Mouse (Mus musculus): ENCODE data around the gene Fndc8. TPM values are rescaled to one million over a fixed set of nuclear protein-coding genes. Genes with fewer than 3 reads are reported as not detected.

The Fndc8 gene
- polyA plus RNA-seq, 1 experiment from 2014 or later, result 0.51 TPM

DNA sequence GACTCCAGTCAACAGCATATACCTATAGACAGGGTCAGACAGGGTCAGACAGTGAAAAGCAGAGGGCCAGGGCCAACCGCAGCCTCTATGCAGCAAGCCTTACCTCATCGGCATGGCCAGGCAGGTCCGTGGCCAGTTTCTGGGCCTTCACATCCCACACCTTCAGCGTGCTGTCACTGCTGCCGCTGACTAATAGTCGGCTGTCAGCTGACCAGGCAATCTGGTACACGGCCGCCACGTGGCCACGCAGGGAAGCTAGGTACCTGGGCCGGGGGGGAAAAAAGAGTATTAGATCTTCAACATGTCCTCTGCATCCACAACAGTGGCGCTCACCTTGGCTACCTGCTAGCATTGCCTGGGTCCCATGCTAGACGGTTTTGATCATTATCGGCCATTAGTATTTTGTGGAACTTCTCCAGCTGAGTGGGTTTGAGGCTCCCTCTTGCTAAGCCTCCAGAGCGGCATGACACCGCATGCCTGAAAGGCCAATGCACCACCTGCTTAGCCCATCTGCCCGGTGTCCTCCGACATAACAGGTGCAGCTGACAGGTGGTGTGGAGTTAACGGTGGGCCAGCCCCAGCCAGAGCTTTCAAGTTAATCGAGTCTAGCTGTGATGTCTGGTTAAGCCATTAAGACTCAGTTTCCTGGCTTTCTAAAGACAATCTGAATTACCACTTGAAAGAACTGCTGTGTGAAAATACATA is 9.8 kb downstream of the Fndc8 start:
- peaks cover 45% of the 10 kb centered on the region for H3K36me3 ChIP-seq (ENCODE audit: control insufficient read depth, insufficient read depth, low read length)
- no peaks in the 10 kb centered on the region for H3K27me3 ChIP-seq (replicated peaks; ENCODE audit: control insufficient read depth, insufficient read depth, low read length)
- H3K9ac ChIP-seq (ENCODE audit: low read depth, low read length), result no peak overlapping the region
- no peak overlapping the region for H3K4me3 ChIP-seq (ENCODE audit: low read length)
- no peak; the same call in 1 of the 2 replicates for ATAC-seq
- no peaks in the 10 kb centered on the region for H3K4me1 ChIP-seq (ENCODE audit: control insufficient read depth, insufficient read depth, low read depth, low read length)
- 88% methylated on average over 20 of the region's 20 CpGs for whole genome bisulfite sequencing
- H3K27ac ChIP-seq (ENCODE audit: low read depth, low read length), result no peak overlapping the region
- H3K9me3 ChIP-seq (ENCODE audit: control insufficient read depth, low read length), result no peaks in the 10 kb centered on the region
- no peak overlapping the region for H3K4me2 ChIP-seq (ENCODE audit: low read length)

GRCm38 (mm10) chr11:82904952-82905351 is 13.0 kb downstream of the Fndc8 start:
- H3K27ac ChIP-seq (ENCODE audit: low read depth, low read length), result no peak overlapping the region
- no peaks in the 10 kb centered on the region for H3K9me3 ChIP-seq (ENCODE audit: control insufficient read depth, low read length)
- H3K4me3 ChIP-seq (ENCODE audit: low read length), result no peak overlapping the region
- peaks cover 8% of the 10 kb centered on the region for H3K4me1 ChIP-seq (ENCODE audit: control insufficient read depth, insufficient read depth, low read depth, low read length)
- ATAC-seq, result no peak
- no peak overlapping the region for H3K4me2 ChIP-seq (ENCODE audit: low read length)
- H3K27me3 ChIP-seq (replicated peaks; ENCODE audit: control insufficient read depth, insufficient read depth, low read length), result no peaks in the 10 kb centered on the region
- peaks cover 38% of the 10 kb centered on the region for H3K36me3 ChIP-seq (ENCODE audit: control insufficient read depth, insufficient read depth, low read length)
- WGBS, result 68% methylated on average over 8 of the region's 8 CpGs
- H3K9ac ChIP-seq (ENCODE audit: low read depth, low read length), result no peak overlapping the region

- ATAC-seq, result no peak
- H3K27me3 ChIP-seq (replicated peaks; ENCODE audit: control insufficient read depth, insufficient read depth, low read length), result peaks cover 2% of the 10 kb centered on the region
- no peak overlapping the region for H3K4me2 ChIP-seq (ENCODE audit: low read length)
- H3K9me3 ChIP-seq (ENCODE audit: control insufficient read depth, low read length), result no peaks in the 10 kb centered on the region
- peaks cover 8% of the 10 kb centered on the region for H3K4me1 ChIP-seq (ENCODE audit: control insufficient read depth, insufficient read depth, low read depth, low read length)
- 95% methylated on average over 5 of the region's 5 CpGs for WGBS
- peaks cover 30% of the 10 kb centered on the region for H3K36me3 ChIP-seq (ENCODE audit: control insufficient read depth, insufficient read depth, low read length)
- no peak overlapping the region for H3K4me3 ChIP-seq (ENCODE audit: low read length)
- H3K27ac ChIP-seq (ENCODE audit: low read depth, low read length), result no peak overlapping the region
- no peak overlapping the region for H3K9ac ChIP-seq (ENCODE audit: low read depth, low read length)
Observed at GRCm38 (mm10) chr11:82905816-82906215, 13.9 kb downstream of the Fndc8 start.

DNA sequence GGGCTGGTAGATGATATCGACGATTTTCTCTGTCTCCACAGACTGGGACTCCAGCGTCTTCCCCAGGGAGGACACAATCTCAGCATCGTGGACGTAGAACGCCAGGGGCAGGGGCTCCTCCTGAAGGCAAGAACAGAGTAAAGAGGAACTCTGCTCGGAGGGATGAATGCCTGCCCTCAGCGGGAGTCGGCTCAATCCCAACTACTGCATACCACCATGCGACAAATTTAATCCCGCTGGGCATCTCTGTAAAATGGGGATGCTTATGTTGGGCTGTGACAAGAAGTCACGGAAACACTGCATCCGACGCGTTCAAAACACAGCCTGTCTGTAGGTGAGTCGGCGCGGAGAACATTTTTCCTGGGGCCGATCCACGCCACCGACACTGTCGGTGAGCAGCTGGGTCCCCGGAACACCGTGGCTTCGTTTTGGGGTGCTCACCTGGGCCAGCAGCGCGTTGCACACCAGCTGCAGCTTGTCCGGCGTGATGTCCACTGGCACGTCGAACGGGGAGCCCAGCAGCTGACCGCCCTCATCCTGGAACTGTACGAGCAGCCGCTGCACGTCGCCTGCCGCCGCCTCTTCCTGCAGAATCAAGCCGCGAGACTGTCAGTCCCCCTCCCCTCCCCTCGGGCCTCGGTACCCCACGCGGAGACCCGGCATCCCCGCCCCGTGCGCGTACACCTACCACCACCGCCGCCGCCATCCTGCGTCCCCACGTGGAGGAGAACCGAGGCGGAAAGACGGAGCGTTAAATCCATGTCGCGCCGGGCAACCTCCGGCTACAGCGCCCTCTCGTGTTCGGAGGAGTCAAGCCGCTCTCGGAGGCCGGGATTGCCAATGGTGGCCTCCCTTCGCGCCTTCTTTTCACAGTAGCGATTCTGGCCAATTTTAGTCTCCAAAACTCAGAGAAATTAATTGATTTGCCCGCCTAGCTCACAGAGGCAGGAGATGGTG is 16.0 kb downstream of the Fndc8 start, which contains the start of gene Nle1:
Nle1 (minus strand) TSS at position 761 of the 957 bp plus-strand sequence.
- Histone ChIP-seq H3K4me2 (ENCODE audit: low read length) (peak within 1 kb of the TSS; percentile 63), H3K27me3 (replicated peaks; ENCODE audit: control insufficient read depth, insufficient read depth, low read length) (peaks cover 3% of the 10 kb centered on the region), H3K9ac (ENCODE audit: low read depth, low read length) (peak within 1 kb of the TSS; percentile 81), H3K4me3 (ENCODE audit: low read length) (peak within 1 kb of the TSS; percentile 67), H3K4me1 (ENCODE audit: control insufficient read depth, insufficient read depth, low read depth, low read length) (peaks cover 8% of the 10 kb centered on the region), H3K36me3 (ENCODE audit: control insufficient read depth, insufficient read depth, low read length) (peaks cover 18% of the 10 kb centered on the region), H3K27ac (ENCODE audit: low read depth, low read length) (peak within 1 kb of the TSS; percentile 37; the same call in 1 of the 2 replicates), H3K9me3 (ENCODE audit: control insufficient read depth, low read length) (no peaks in the 10 kb centered on the region)
- peak; percentile 88 for ATAC-seq
- WGBS, result 1% methylated on average over 71 of the region's 73 CpGs

GRCm38 (mm10) chr11:82908608-82908989 is 16.7 kb downstream of the Fndc8 start:
- Histone ChIP-seq H3K9me3 (ENCODE audit: control insufficient read depth, low read length) (no peaks in the 10 kb centered on the region), H3K27ac (ENCODE audit: low read depth, low read length) (no peak overlapping the region), H3K4me2 (ENCODE audit: low read length) (peak overlapping the region; percentile 40), H3K36me3 (ENCODE audit: control insufficient read depth, insufficient read depth, low read length) (peaks cover 17% of the 10 kb centered on the region), H3K9ac (ENCODE audit: low read depth, low read length) (no peak overlapping the region), H3K4me3 (ENCODE audit: low read length) (peak overlapping the region; percentile 67; the same call in 1 of the 2 replicates), H3K4me1 (ENCODE audit: control insufficient read depth, insufficient read depth, low read depth, low read length) (peaks cover 8% of the 10 kb centered on the region), H3K27me3 (replicated peaks; ENCODE audit: control insufficient read depth, insufficient read depth, low read length) (peaks cover 3% of the 10 kb centered on the region)
- 77% methylated on average over 3 of the region's 10 CpGs for WGBS
- ATAC-seq, result no peak

- H3K4me1 ChIP-seq (ENCODE audit: control insufficient read depth, insufficient read depth, low read depth, low read length), result peaks cover 8% of the 10 kb centered on the region
- no peak for ATAC-seq
- H3K27ac ChIP-seq (ENCODE audit: low read depth, low read length), result no peak within 1 kb of the TSS
- no peak within 1 kb of the TSS for H3K4me2 ChIP-seq (ENCODE audit: low read length)
- no peak within 1 kb of the TSS for H3K4me3 ChIP-seq (ENCODE audit: low read length)
- H3K9me3 ChIP-seq (ENCODE audit: control insufficient read depth, low read length), result no peaks in the 10 kb centered on the region
- H3K27me3 ChIP-seq (replicated peaks; ENCODE audit: control insufficient read depth, insufficient read depth, low read length), result peaks cover 6% of the 10 kb centered on the region
- peaks cover 7% of the 10 kb centered on the region for H3K36me3 ChIP-seq (ENCODE audit: control insufficient read depth, insufficient read depth, low read length)
- no peak within 1 kb of the TSS; the same call in 1 of the 2 replicates for H3K9ac ChIP-seq (ENCODE audit: low read depth, low read length)
- 88% methylated on average over 4 of the region's 4 CpGs for WGBS
Observed at GRCm38 (mm10) chr11:82910250-82910649, 18.3 kb downstream of the Fndc8 start, which contains the start of gene Unc45b. Gene Unc45b, plus strand, starts transcription at chr11:82910550.

DNA sequence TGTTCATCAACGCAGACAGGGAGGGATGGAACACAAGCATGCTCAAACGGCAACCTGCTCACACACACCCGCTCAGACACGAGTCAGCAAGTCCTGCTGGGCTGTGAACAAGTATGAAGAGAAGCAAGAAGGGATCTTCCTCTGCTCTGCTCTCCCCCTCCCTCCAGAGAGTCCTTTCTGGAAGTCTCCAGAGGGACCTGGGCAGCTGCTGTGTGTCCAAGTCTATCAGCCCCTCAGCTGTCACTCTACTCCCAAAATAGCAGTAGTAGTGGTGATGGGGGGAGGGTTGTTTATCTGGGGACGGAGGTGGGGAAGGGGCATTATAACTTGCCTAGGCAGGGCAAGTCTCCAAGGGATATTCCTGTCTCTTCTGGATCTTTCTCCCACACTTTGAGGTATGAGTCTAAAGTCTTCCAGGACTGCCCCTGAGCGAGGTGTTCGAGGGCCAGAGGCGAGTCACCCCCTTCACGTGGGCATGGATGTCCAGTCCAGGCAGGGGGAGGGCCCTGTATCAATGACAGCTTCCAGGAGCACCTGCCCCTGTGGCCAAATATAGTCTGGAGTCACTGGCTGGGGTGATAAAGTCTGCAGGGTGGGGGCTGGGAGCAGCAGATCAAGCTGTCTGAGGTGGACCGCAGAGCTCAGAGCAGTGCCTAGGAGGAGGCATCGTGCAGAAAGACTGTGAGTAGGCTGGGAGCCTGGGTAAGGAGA is 18.9 kb downstream of the Fndc8 start:
- Histone ChIP-seq H3K9ac (ENCODE audit: low read depth, low read length) (no peak overlapping the region; the same call in 1 of the 2 replicates), H3K4me2 (ENCODE audit: low read length) (no peak overlapping the region), H3K4me1 (ENCODE audit: control insufficient read depth, insufficient read depth, low read depth, low read length) (peaks cover 8% of the 10 kb centered on the region), H3K27ac (ENCODE audit: low read depth, low read length) (no peak overlapping the region), H3K9me3 (ENCODE audit: control insufficient read depth, low read length) (no peaks in the 10 kb centered on the region), H3K4me3 (ENCODE audit: low read length) (no peak overlapping the region), H3K27me3 (replicated peaks; ENCODE audit: control insufficient read depth, insufficient read depth, low read length) (peaks cover 6% of the 10 kb centered on the region), H3K36me3 (ENCODE audit: control insufficient read depth, insufficient read depth, low read length) (peaks cover 2% of the 10 kb centered on the region)
- WGBS, result 84% methylated on average over 11 of the region's 11 CpGs
- ATAC-seq, result no peak

DNA sequence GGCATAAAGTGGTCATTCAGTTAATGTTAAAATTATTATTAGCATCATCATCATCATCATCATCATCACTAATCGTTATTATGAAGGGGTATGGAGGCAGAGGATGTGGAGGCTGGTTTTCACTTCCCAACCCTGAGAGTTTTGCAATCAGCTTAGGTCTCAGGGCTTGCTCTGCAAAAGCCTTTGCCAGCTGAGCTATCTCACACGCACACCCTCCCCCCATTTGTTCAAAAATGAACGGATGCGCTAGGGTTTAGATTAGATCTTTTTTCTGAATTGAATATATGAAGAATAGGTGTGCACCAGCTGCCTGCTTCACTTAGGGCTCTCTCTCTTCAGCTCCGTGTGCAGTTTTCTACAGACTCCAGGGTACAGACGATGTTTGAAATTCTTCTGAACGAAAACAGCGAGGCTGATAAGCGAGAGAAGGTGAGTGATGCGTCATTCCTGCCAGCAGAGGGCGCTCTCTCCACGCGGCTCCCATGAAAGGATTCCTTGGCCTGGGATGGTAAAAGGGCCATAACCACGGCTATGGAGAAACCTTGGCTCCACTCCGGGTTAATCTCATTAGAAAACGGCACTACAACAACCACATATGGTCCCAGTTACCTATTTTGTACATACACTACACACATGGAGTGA is 22.9 kb downstream of the Fndc8 start:
- H3K27me3 ChIP-seq (replicated peaks; ENCODE audit: control insufficient read depth, insufficient read depth, low read length), result peaks cover 6% of the 10 kb centered on the region
- H3K9me3 ChIP-seq (ENCODE audit: control insufficient read depth, low read length), result no peaks in the 10 kb centered on the region
- H3K36me3 ChIP-seq (ENCODE audit: control insufficient read depth, insufficient read depth, low read length), result no peaks in the 10 kb centered on the region
- no peaks in the 10 kb centered on the region for H3K4me1 ChIP-seq (ENCODE audit: control insufficient read depth, insufficient read depth, low read depth, low read length)
- H3K27ac ChIP-seq (ENCODE audit: low read depth, low read length), result no peak overlapping the region
- WGBS, result 8% methylated on average over 16 of the region's 16 CpGs
- peak overlapping the region; percentile 26 for H3K4me3 ChIP-seq (ENCODE audit: low read length)
- peak overlapping the region; percentile 54; the same call in 1 of the 2 replicates for H3K9ac ChIP-seq (ENCODE audit: low read depth, low read length)
- ATAC-seq, result peak; percentile 70
- H3K4me2 ChIP-seq (ENCODE audit: low read length), result peak overlapping the region; percentile 56
